Comparison of ENCODE assay signal across 25 mouse cellular contexts in the genomic region with DNA sequence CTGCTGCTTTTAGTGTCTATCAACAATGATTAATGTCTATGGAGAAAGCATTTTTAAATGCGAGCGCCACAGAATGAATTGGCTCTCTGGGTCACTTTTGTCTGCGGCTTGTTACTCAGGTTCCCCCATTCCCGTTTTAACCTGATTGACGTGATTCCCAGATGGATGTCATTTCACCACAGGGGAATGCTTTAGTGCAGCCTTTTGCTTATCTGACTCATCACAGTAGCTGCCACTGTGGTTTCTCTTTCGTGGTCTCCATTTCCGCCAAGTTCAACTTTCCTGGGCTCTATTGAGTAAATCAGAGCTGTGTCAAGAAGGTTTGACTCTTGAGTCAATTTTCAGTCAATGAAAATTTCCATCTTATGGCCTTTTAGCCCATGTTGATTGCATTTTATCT.
DNase-seq lines count a peak whose midpoint lies in the region; ATAC-seq lines count a peak whose summit lies in the region.
"Had no signal": no experiment of that assay in that cellular context is flagged by ENCODE, and none has a peak within 500 bp of the region (broad histone marks: within the 10 kb centered on the region; RNA-seq: fewer than 3 reads in every experiment).

No protein-coding gene starts in this region.

- peak; percentile 46; the same call in 1 of the 2 replicates for ATAC-seq in granulocyte monocyte progenitor cell, adult 5-6 weeks (replicated peaks; ENCODE audit: poor library complexity, severe bottlenecking)
- ATAC-seq: hindbrain, postnatal 0 days; intestine, embryonic 16.5 days; midbrain, embryonic 13.5 days had no signal

- peak; percentile 4 for DNase-seq in thymus, postnatal 0 days (ENCODE audit: low spot score)
- no peak for DNase-seq in thymus, postnatal 36 days
- DNase-seq in NIH3T3 (ENCODE audit: low read depth): peak; percentile 20
- no peak for DNase-seq in urinary bladder, postnatal 10 days (ENCODE audit: low spot score)
- DNase-seq in right cerebral cortex, postnatal 25 days: no peak
- DNase-seq in frontal cortex, postnatal 14 days (ENCODE audit: low spot score in 2 of 2): no peak
- DNase-seq: adrenal gland, adult 8-10 months; cerebellum, adult 11 months; cerebellum, adult 9-11 months; gastrocnemius, postnatal 25 days; heart, adult 18-20 months; kidney, adult 8-10 months; kidney, postnatal 10 days; layer of hippocampus, postnatal 36 days; liver; lung, adult 2 months; lung, postnatal 10 days; retina, postnatal 1 day; right cerebral cortex, postnatal 4 days; thymus, adult 18-20 months; thymus, postnatal 4 days had no signal

Comparison
In these comparisons a context has a peak if more than half of its experiments do, and no peak if none do; other contexts are left out.
1. DNase-seq: peak in thymus, postnatal 0 days (single experiment) and NIH3T3 (single experiment); none in thymus, postnatal 36 days (0 of 2), urinary bladder, postnatal 10 days (single experiment), right cerebral cortex, postnatal 25 days (single experiment) and frontal cortex, postnatal 14 days (0 of 2).